Mouse (Mus musculus) hindbrain, embryonic 16.5 days (tissue): ENCODE measurements around the gene Sgms1. TPM values are rescaled to one million over a fixed set of nuclear protein-coding genes. Genes with fewer than 3 reads are reported as not detected.
A peak's percentile ranks its signal among the peaks of the same experiment; 100 is the strongest.

Experiments used
- ATAC-seq: fragments of 200-750 bp; cut with Nextera tagmentation; 2 replicates; pipeline ENCODE4 v1.8.0; 2017; ENCODE audit warnings: moderate TSS enrichment, moderate library complexity
- H3K27ac ChIP-seq: fragments of 300-500 bp; sonication (generic); 2 replicates; pipeline ENCODE4 v1.5.1; 2014; ENCODE audit warnings: low read depth, mild to moderate bottlenecking, control low read depth, low read length, moderate library complexity
- H3K27me3 ChIP-seq: fragments of 300-500 bp; sonication (generic); replicated peaks from 2 replicates; pipeline ENCODE4 v1.6.1; 2014; ENCODE audit warnings: low read length; ENCODE audit not compliant: control insufficient read depth, insufficient read depth
- H3K36me3 ChIP-seq: fragments of 300-500 bp; sonication (generic); 2 replicates; pipeline ENCODE4 v1.6.1; 2014; ENCODE audit warnings: mild to moderate bottlenecking, low read length, moderate library complexity, mixed read lengths; ENCODE audit not compliant: control insufficient read depth, insufficient read depth
- H3K4me1 ChIP-seq: fragments of 300-500 bp; sonication (generic); 2 replicates; pipeline ENCODE4 v1.6.1; 2014; ENCODE audit warnings: low read depth, low read length; ENCODE audit not compliant: control insufficient read depth, insufficient read depth
- H3K4me2 ChIP-seq: fragments of 300-500 bp; sonication (generic); 2 replicates; pipeline ENCODE4 v1.6.1; 2014; ENCODE audit warnings: mild to moderate bottlenecking, low read length, control low read depth, moderate library complexity
- H3K4me3 ChIP-seq: fragments of 300-500 bp; sonication (generic); 2 replicates; pipeline ENCODE4 v1.5.1; 2014; ENCODE audit warnings: mild to moderate bottlenecking, low read length, control low read depth, moderate library complexity
- H3K9ac ChIP-seq: fragments of 300-500 bp; sonication (generic); 2 replicates; pipeline ENCODE4 v1.6.1; 2014; ENCODE audit warnings: low read depth, mild to moderate bottlenecking, control low read depth, low read length, moderate library complexity
- H3K9me3 ChIP-seq: fragments of 300-500 bp; sonication (generic); 2 replicates; pipeline ENCODE4 v1.6.1; 2014; ENCODE audit warnings: mild to moderate bottlenecking, low read length, moderate library complexity; ENCODE audit not compliant: control insufficient read depth
- WGBS: fragments of 180-500 bp; shearing (Covaris S2); extraction: QIAGEN DNeasy Blood & Tissue Kit; methylation state at CpG from one replicate; pipeline ENCODE4 v1.1.7; 2014; 5-methylcytosine and 5-hydroxymethylcytosine counted together
- polyA plus RNA-seq: library from polyadenylated mRNA; unstranded; fragments of >200 nt; fragmentation: Nextera tagmentation; extraction: Ambion mirVana; gene quantifications from 2 replicates; pipeline ENCODE4 v1.2.1, GENCODE M21; 2015

Gene Sgms1
- polyA plus RNA-seq, 1 experiment from 2014 or later, result 21.7 TPM

- no peak for ATAC-seq
- H3K4me3 ChIP-seq, result no peak overlapping the region
- H3K27ac ChIP-seq, result no peak overlapping the region
- no peaks in the 10 kb centered on the region for H3K27me3 ChIP-seq
- WGBS, result 84% methylated on average over 5 of the region's 5 CpGs
- no peaks in the 10 kb centered on the region for H3K9me3 ChIP-seq
- H3K4me2 ChIP-seq, result no peak overlapping the region
- H3K9ac ChIP-seq, result no peak overlapping the region
- peaks cover 19% of the 10 kb centered on the region for H3K4me1 ChIP-seq
- no peaks in the 10 kb centered on the region for H3K36me3 ChIP-seq
These were observed 42.0 kb downstream of the Sgms1 start for GRCm38 (mm10) chr19:32347491-32347890.

- no peaks in the 10 kb centered on the region for H3K36me3 ChIP-seq
- H3K4me2 ChIP-seq, result no peak overlapping the region
- H3K27ac ChIP-seq, result 0 out of 2 replicates have a peak overlapping the region, but pooled peaks have one; percentile 5
- H3K4me1 ChIP-seq, result peaks cover 22% of the 10 kb centered on the region
- H3K9ac ChIP-seq, result no peak overlapping the region
- no peaks in the 10 kb centered on the region for H3K27me3 ChIP-seq
- H3K9me3 ChIP-seq, result no peaks in the 10 kb centered on the region
- ATAC-seq, result no peak
- no peak overlapping the region for H3K4me3 ChIP-seq
- 73% methylated on average over 9 of the region's 9 CpGs for WGBS
These were observed 42.7 kb downstream of the Sgms1 start for GRCm38 (mm10) chr19:32346624-32347341.

- no peak overlapping the region for H3K4me3 ChIP-seq
- H3K36me3 ChIP-seq, result no peaks in the 10 kb centered on the region
- H3K9me3 ChIP-seq, result no peaks in the 10 kb centered on the region
- WGBS, result 18% methylated on average over 3 of the region's 3 CpGs
- H3K4me1 ChIP-seq, result peaks cover 23% of the 10 kb centered on the region
- no peak overlapping the region for H3K4me2 ChIP-seq
- ATAC-seq, result no peak
- no peaks in the 10 kb centered on the region for H3K27me3 ChIP-seq
- 0 out of 2 replicates have a peak overlapping the region, but pooled peaks have one; percentile 5 for H3K27ac ChIP-seq
- no peak overlapping the region for H3K9ac ChIP-seq
These were observed 43.3 kb downstream of the Sgms1 start for GRCm38 (mm10) chr19:32346176-32346575.

GRCm38 (mm10) chr19:32345181-32345745 is 44.3 kb downstream of the Sgms1 start:
- Histone ChIP-seq H3K9me3 (no peaks in the 10 kb centered on the region), H3K4me2 (no peak overlapping the region), H3K4me1 (peaks cover 23% of the 10 kb centered on the region), H3K27me3 (no peaks in the 10 kb centered on the region), H3K9ac (no peak overlapping the region), H3K4me3 (no peak overlapping the region), H3K36me3 (no peaks in the 10 kb centered on the region), H3K27ac (no peak overlapping the region)
- ATAC-seq, result no peak
- WGBS, result 84% methylated on average over 6 of the region's 6 CpGs

GRCm38 (mm10) chr19:32344738-32345121 is 44.8 kb downstream of the Sgms1 start:
- no peaks in the 10 kb centered on the region for H3K36me3 ChIP-seq
- no peaks in the 10 kb centered on the region for H3K9me3 ChIP-seq
- H3K4me3 ChIP-seq, result peak overlapping the region; percentile 33
- H3K9ac ChIP-seq, result peak overlapping the region; percentile 52; the same call in 1 of the 2 replicates
- 26% methylated on average over 4 of the region's 4 CpGs for WGBS
- H3K27ac ChIP-seq, result peak overlapping the region; percentile 52
- H3K4me1 ChIP-seq, result peaks cover 23% of the 10 kb centered on the region
- ATAC-seq, result peak; percentile 84
- H3K4me2 ChIP-seq, result peak overlapping the region; percentile 62
- H3K27me3 ChIP-seq, result no peaks in the 10 kb centered on the region

- Histone ChIP-seq H3K27ac (peak overlapping the region; percentile 52), H3K9me3 (no peaks in the 10 kb centered on the region), H3K9ac (peak overlapping the region; percentile 52), H3K4me2 (peak overlapping the region; percentile 62), H3K36me3 (no peaks in the 10 kb centered on the region), H3K4me1 (peaks cover 23% of the 10 kb centered on the region), H3K4me3 (peak overlapping the region; percentile 33), H3K27me3 (no peaks in the 10 kb centered on the region)
- ATAC-seq, result peak; percentile 74
- 4% methylated on average over 17 of the region's 17 CpGs for WGBS
These were observed 45.4 kb downstream of the Sgms1 start for GRCm38 (mm10) chr19:32343937-32344737.

GRCm38 (mm10) chr19:32342436-32342835 is 47.1 kb downstream of the Sgms1 start:
- Histone ChIP-seq H3K4me2 (no peak overlapping the region), H3K9ac (no peak overlapping the region), H3K9me3 (no peaks in the 10 kb centered on the region)

GRCm38 (mm10) chr19:32341091-32341490 is 48.4 kb downstream of the Sgms1 start:
- Histone ChIP-seq H3K9ac (no peak overlapping the region), H3K4me1 (peaks cover 23% of the 10 kb centered on the region), H3K27me3 (no peaks in the 10 kb centered on the region), H3K9me3 (no peaks in the 10 kb centered on the region), H3K27ac (no peak overlapping the region), H3K4me3 (no peak overlapping the region), H3K36me3 (no peaks in the 10 kb centered on the region), H3K4me2 (no peak overlapping the region)
- 39% methylated on average over 2 of the region's 2 CpGs for WGBS
- ATAC-seq, result no peak

More at GRCm38 (mm10) chr19:32342436-32342835, 47.1 kb downstream of the Sgms1 start:
- no peak for ATAC-seq
- H3K4me1 ChIP-seq, result peaks cover 23% of the 10 kb centered on the region
- H3K27ac ChIP-seq, result no peak overlapping the region
- no peaks in the 10 kb centered on the region for H3K36me3 ChIP-seq
- no peaks in the 10 kb centered on the region for H3K27me3 ChIP-seq
- WGBS, result 78% methylated on average over 5 of the region's 5 CpGs
- H3K4me3 ChIP-seq, result no peak overlapping the region

GRCm38 (mm10) chr19:32340168-32340567 is 49.3 kb downstream of the Sgms1 start:
- 94% methylated on average over 5 of the region's 5 CpGs for WGBS

More at GRCm38 (mm10) chr19:32340168-32340567, 49.3 kb downstream of the Sgms1 start:
- no peak for ATAC-seq
- Histone ChIP-seq H3K36me3 (no peaks in the 10 kb centered on the region), H3K4me1 (peaks cover 16% of the 10 kb centered on the region), H3K9me3 (no peaks in the 10 kb centered on the region), H3K4me3 (no peak overlapping the region), H3K27ac (no peak overlapping the region), H3K9ac (no peak overlapping the region), H3K4me2 (no peak overlapping the region), H3K27me3 (no peaks in the 10 kb centered on the region)
